Mouse (Mus musculus) stomach, embryonic 15.5 days (tissue): ENCODE data around the gene Cep131. TPM values are rescaled to one million over a fixed set of nuclear protein-coding genes. Genes with fewer than 3 reads are reported as not detected.

Experiments used
- ATAC-seq: fragments of 200-750 bp; cut with Nextera tagmentation; 2 replicates; pipeline ENCODE4 v1.8.0; 2017; ENCODE audit warnings: low read depth, moderate number of reproducible peaks, moderate TSS enrichment; ENCODE audit not compliant: insufficient read depth, low FRiP score
- H3K27ac ChIP-seq: fragments of 300-500 bp; sonication (generic); 2 replicates; pipeline ENCODE4 v1.5.1; 2015; ENCODE audit warnings: mild to moderate bottlenecking, inconsistent platforms
- H3K27me3 ChIP-seq: fragments of 300-500 bp; sonication (generic); replicated peaks from 2 replicates; pipeline ENCODE4 v1.6.1; 2015; ENCODE audit warnings: inconsistent platforms
- H3K36me3 ChIP-seq: fragments of 300-500 bp; sonication (generic); 2 replicates; pipeline ENCODE4 v1.6.1; 2015; ENCODE audit warnings: inconsistent platforms
- H3K4me1 ChIP-seq: fragments of 300-500 bp; sonication (generic); 2 replicates; pipeline ENCODE4 v1.6.1; 2015; ENCODE audit warnings: inconsistent platforms
- H3K4me2 ChIP-seq: fragments of 300-500 bp; sonication (generic); 2 replicates; pipeline ENCODE4 v1.6.1; 2015; ENCODE audit warnings: mild to moderate bottlenecking, inconsistent platforms
- H3K4me3 ChIP-seq: fragments of 300-500 bp; sonication (generic); replicated peaks from 2 replicates; pipeline ENCODE4 v1.5.1; 2015; ENCODE audit warnings: inconsistent platforms
- H3K9ac ChIP-seq: fragments of 300-500 bp; sonication (generic); 2 replicates; pipeline ENCODE4 v1.6.1; 2015; ENCODE audit warnings: inconsistent platforms
- H3K9me3 ChIP-seq: fragments of 300-500 bp; sonication (generic); 2 replicates; pipeline ENCODE4 v1.6.1; 2016; ENCODE audit warnings: inconsistent platforms
- WGBS: fragments of 180-500 bp; shearing (Covaris S2); methylation state at CpG from one replicate; pipeline ENCODE4 v1.1.7; 2015; 5-methylcytosine and 5-hydroxymethylcytosine counted together
- microRNA counts: library from miRNA; unstranded; fragments of <30 nt; microRNA quantifications from one replicate; lab custom pipeline; 2016
- microRNA-seq: library from miRNA; unstranded; fragments of <30 nt; microRNA quantifications from one replicate; pipeline ENCODE4, GENCODE M21; 2016
- polyA plus RNA-seq: library from polyadenylated mRNA; unstranded; fragments of >200 nt; fragmentation: Nextera tagmentation; extraction: Ambion mirVana; gene quantifications from 2 replicates; pipeline ENCODE4 v1.2.1, GENCODE M21; 2015

Cep131 gene
- polyA plus RNA-seq, 1 experiment from 2014 or later, result 25.1 TPM

GRCm38 (mm10) chr11:120014758-120015157 lies 71.9 kb downstream of the Cep131 start:
- no peak overlapping the region for H3K4me2 ChIP-seq
- no peaks in the 10 kb centered on the region for H3K9me3 ChIP-seq
- H3K4me3 ChIP-seq, result no peak overlapping the region
- no peaks in the 10 kb centered on the region for H3K36me3 ChIP-seq
- no peaks in the 10 kb centered on the region for H3K27me3 ChIP-seq
- H3K4me1 ChIP-seq, result peaks cover 8% of the 10 kb centered on the region; the same call in 1 of the 2 replicates
- no peak for ATAC-seq
- no peak overlapping the region for H3K27ac ChIP-seq
- WGBS, result 88% methylated on average over 4 of the region's 4 CpGs
- H3K9ac ChIP-seq, result no peak overlapping the region

MicroRNAs within 50 kb of the gene (microRNA counts, 519-probe panel; counts per million panel counts)
- microRNA mmu-miR-338-3p (lab: Ali Mortazavi, UCI) (2,556 counts per million, percentile 59 among the panel's probes with 10 or more counts), microRNA mmu-miR-338-5p (lab: Ali Mortazavi, UCI) (2,237 counts per million, percentile 38 among the panel's probes with 10 or more counts)

Small RNAs within 50 kb of the gene (microRNA-seq; reads per million reads assigned to microRNA genes)
- gene Gm25948 (not detected), gene Mir3065 (not detected), gene Mir338 (not detected)

Other genes with a start within 250 kb of the Cep131 start
- gene Chmp6, start 173.4 kb downstream of the Cep131 start, polyA plus RNA-seq, result 79.4 and 86.0 TPM in 2 replicates
- gene Baiap2, start 144.1 kb downstream of the Cep131 start, polyA plus RNA-seq, result 24.8 and 30.9 TPM in 2 replicates
- gene Aatk, start 39.7 kb downstream of the Cep131 start, polyA plus RNA-seq, result 3.8 and 4.5 TPM in 2 replicates
- 17.7 and 19.0 TPM in 2 replicates for gene Tepsin, start 11.9 kb upstream of the Cep131 start, polyA plus RNA-seq
- gene Ndufaf8, start 12.1 kb upstream of the Cep131 start, polyA plus RNA-seq, result 81.5 and 83.1 TPM in 2 replicates
- 87.2 and 93.5 TPM in 2 replicates for gene Slc38a10, start 64.5 kb upstream of the Cep131 start, polyA plus RNA-seq
- 7.2 and 7.9 TPM in 2 replicates for gene Bahcc1, start 146.1 kb upstream of the Cep131 start, polyA plus RNA-seq